Mouse (Mus musculus): ENCODE results near the gene Omt2b. TPM values are rescaled to one million over a fixed set of nuclear protein-coding genes. Genes with fewer than 3 reads are reported as not detected.

The Omt2b gene
- polyA plus RNA-seq, 1 experiment from 2014 or later, result not detected

Other genes with a start within 250 kb of the Omt2b start
- gene Fbxo9, start 218.5 kb upstream of the Omt2b start, polyA plus RNA-seq (2015; fragmentation: Nextera tagmentation; extraction: Ambion mirVana), result 74.2 and 81.2 TPM in 2 replicates
- 4.6 TPM in 2 replicates for gene Ick, start 218.4 kb upstream of the Omt2b start, polyA plus RNA-seq (2015; fragmentation: Nextera tagmentation; extraction: Ambion mirVana)
- gene Gsta4, start 144.8 kb upstream of the Omt2b start, polyA plus RNA-seq (2015; fragmentation: Nextera tagmentation; extraction: Ambion mirVana), result 36.2 and 38.3 TPM in 2 replicates
- not detected in 2 replicates for gene Gsta1, start 96.9 kb upstream of the Omt2b start, polyA plus RNA-seq (2015; fragmentation: Nextera tagmentation; extraction: Ambion mirVana)
- gene Gm3776, start 70.5 kb upstream of the Omt2b start, polyA plus RNA-seq (2015; fragmentation: Nextera tagmentation; extraction: Ambion mirVana), result 0.26 and 0.36 TPM in 2 replicates
- gene Gm10639, start 37.7 kb upstream of the Omt2b start, polyA plus RNA-seq (2015; fragmentation: Nextera tagmentation; extraction: Ambion mirVana), result not detected in 2 replicates
- gene Omt2a, start 12.8 kb upstream of the Omt2b start, polyA plus RNA-seq (2015; fragmentation: Nextera tagmentation; extraction: Ambion mirVana), result not detected in 2 replicates
- gene Gsta2, start 28.2 kb downstream of the Omt2b start, polyA plus RNA-seq (2015; fragmentation: Nextera tagmentation; extraction: Ambion mirVana), result 0.23 and 0.51 TPM in 2 replicates
- not detected in 2 replicates for gene Dppa5a, start 40.6 kb downstream of the Omt2b start, polyA plus RNA-seq (2015; fragmentation: Nextera tagmentation; extraction: Ambion mirVana)
- gene Ooep, start 51.1 kb downstream of the Omt2b start, polyA plus RNA-seq (2015; fragmentation: Nextera tagmentation; extraction: Ambion mirVana), result 0.03 and 0.08 TPM in 2 replicates
- gene Ddx43, start 68.2 kb downstream of the Omt2b start, polyA plus RNA-seq (2015; fragmentation: Nextera tagmentation; extraction: Ambion mirVana), result not detected in 2 replicates
- 0.82 and 0.98 TPM in 2 replicates for gene Cgas, start 115.6 kb downstream of the Omt2b start, polyA plus RNA-seq (2015; fragmentation: Nextera tagmentation; extraction: Ambion mirVana)
- 19.6 and 19.8 TPM in 2 replicates for gene Mto1, start 120.6 kb downstream of the Omt2b start, polyA plus RNA-seq (2015; fragmentation: Nextera tagmentation; extraction: Ambion mirVana)
- 0.45 and 0.68 TPM in 2 replicates for gene Gm17324, start 121.2 kb downstream of the Omt2b start, polyA plus RNA-seq (2015; fragmentation: Nextera tagmentation; extraction: Ambion mirVana)
- gene Eef1a1, start 161.6 kb downstream of the Omt2b start, polyA plus RNA-seq (2015; fragmentation: Nextera tagmentation; extraction: Ambion mirVana), result 2,003 and 2,036 TPM in 2 replicates